Mouse (Mus musculus) thymus, postnatal 25 days (tissue): ENCODE data around the gene Tspoap1.

Experiments used
- DNase-seq: peaks from one replicate; pipeline ENCODE4 v3.0.0; 2022

Gene Tspoap1

GRCm38 (mm10) chr11:87760301-87761081, at the start of gene Tspoap1:
Tspoap1 (plus strand) TSS chr11:87760541.
- DNase-seq: peak; percentile 55

- no peak for DNase-seq
These were observed 48.2 kb upstream of the Tspoap1 start for GRCm38 (mm10) chr11:87712188-87712587.

- no peak for DNase-seq
These were observed 44.3 kb upstream of the Tspoap1 start for GRCm38 (mm10) chr11:87715999-87716398.

GRCm38 (mm10) chr11:87719526-87719925, 40.8 kb upstream of the Tspoap1 start:
- DNase-seq: peak; percentile 36

GRCm38 (mm10) chr11:87720324-87720723, 40.0 kb upstream of the Tspoap1 start:
- peak; percentile 81 for DNase-seq

GRCm38 (mm10) chr11:87720839-87721238, 39.5 kb upstream of the Tspoap1 start:
- peak; percentile 83 for DNase-seq

- no peak for DNase-seq
These were observed 38.2 kb upstream of the Tspoap1 start for GRCm38 (mm10) chr11:87722168-87722567.

- no peak for DNase-seq
These were observed 37.5 kb upstream of the Tspoap1 start for GRCm38 (mm10) chr11:87722891-87723290.

- peak; percentile 31 for DNase-seq
These were observed 34.8 kb upstream of the Tspoap1 start for GRCm38 (mm10) chr11:87725515-87725914.

GRCm38 (mm10) chr11:87725964-87726562, 34.3 kb upstream of the Tspoap1 start:
- DNase-seq: peak; percentile 83

- DNase-seq: peak; percentile 75
These were observed 33.3 kb upstream of the Tspoap1 start for GRCm38 (mm10) chr11:87727021-87727420.

GRCm38 (mm10) chr11:87727471-87727870, 32.9 kb upstream of the Tspoap1 start:
- no peak for DNase-seq

- no peak for DNase-seq
These were observed 31.3 kb upstream of the Tspoap1 start for GRCm38 (mm10) chr11:87728850-87729592.

GRCm38 (mm10) chr11:87729593-87730185, 30.7 kb upstream of the Tspoap1 start:
- DNase-seq: no peak

GRCm38 (mm10) chr11:87730652-87731310, 29.6 kb upstream of the Tspoap1 start:
- DNase-seq: no peak

- DNase-seq: peak; percentile 82
These were observed 26.0 kb upstream of the Tspoap1 start for GRCm38 (mm10) chr11:87734346-87734745.

GRCm38 (mm10) chr11:87735691-87736090, 24.6 kb upstream of the Tspoap1 start:
- DNase-seq: no peak

- peak; percentile 80 for DNase-seq
These were observed 23.6 kb upstream of the Tspoap1 start for GRCm38 (mm10) chr11:87736647-87737134.

GRCm38 (mm10) chr11:87737175-87737740, 23.1 kb upstream of the Tspoap1 start, which contains the start of gene Supt4a:
Supt4a (plus strand) TSS chr11:87737552.
- DNase-seq: peak; percentile 99

GRCm38 (mm10) chr11:87743691-87744090, 16.6 kb upstream of the Tspoap1 start:
- no peak for DNase-seq

- DNase-seq: peak; percentile 81
These were observed 15.4 kb upstream of the Tspoap1 start for GRCm38 (mm10) chr11:87744964-87745363.
